Mouse (Mus musculus): ENCODE results near the gene Eif4a3. TPM values are rescaled to one million over a fixed set of nuclear protein-coding genes. Genes with fewer than 3 reads are reported as not detected.

Eif4a3 gene
- polyA plus RNA-seq, 1 experiment from 2014 or later = 463 TPM

GRCm38 (mm10) chr11:119330592-119330991, 30.7 kb upstream of the Eif4a3 start:
- Histone ChIP-seq H3K9ac (ENCODE audit: low read length) (no peak overlapping the region), H3K4me1 (ENCODE audit: control insufficient read depth, insufficient read depth, low read length) (no peaks in the 10 kb centered on the region), H3K27ac (replicated peaks; ENCODE audit: low read depth, low read length) (no peak overlapping the region), H3K9me3 (ENCODE audit: control insufficient read depth, low read length) (no peaks in the 10 kb centered on the region), H3K4me3 (ENCODE audit: low read depth, low read length) (no peak overlapping the region), H3K36me3 (ENCODE audit: control insufficient read depth, insufficient read depth, low read length) (no peaks in the 10 kb centered on the region), H3K4me2 (ENCODE audit: low read depth, severe bottlenecking) (no peak overlapping the region), H3K27me3 (ENCODE audit: control insufficient read depth, insufficient read depth, low read length) (no peaks in the 10 kb centered on the region)
- ATAC-seq (ENCODE audit: insufficient number of reproducible peaks, low FRiP score, low TSS enrichment, low read depth) = 0 out of 2 replicates have a peak, but pooled peaks have one; percentile 21
- DNase-seq (ENCODE audit: low spot score) = no peak
- WGBS = 66% methylated on average over 4 of the region's 4 CpGs

GRCm38 (mm10) chr11:119325068-119325467, 25.2 kb upstream of the Eif4a3 start:
- WGBS = 94% methylated on average over 1 of the region's 1 CpGs
- Histone ChIP-seq H3K4me2 (ENCODE audit: low read depth, severe bottlenecking) (no peak overlapping the region), H3K27me3 (ENCODE audit: control insufficient read depth, insufficient read depth, low read length) (no peaks in the 10 kb centered on the region), H3K4me1 (ENCODE audit: control insufficient read depth, insufficient read depth, low read length) (no peaks in the 10 kb centered on the region), H3K27ac (replicated peaks; ENCODE audit: low read depth, low read length) (no peak overlapping the region), H3K36me3 (ENCODE audit: control insufficient read depth, insufficient read depth, low read length) (no peaks in the 10 kb centered on the region), H3K4me3 (ENCODE audit: low read depth, low read length) (no peak overlapping the region), H3K9ac (ENCODE audit: low read length) (no peak overlapping the region), H3K9me3 (ENCODE audit: control insufficient read depth, low read length) (no peaks in the 10 kb centered on the region)
- DNase-seq (ENCODE audit: low spot score) (no peak), ATAC-seq (ENCODE audit: insufficient number of reproducible peaks, low FRiP score, low TSS enrichment, low read depth) (no peak)

- H3K27ac ChIP-seq (replicated peaks; ENCODE audit: low read depth, low read length) = no peak overlapping the region
- DNase-seq (ENCODE audit: low spot score) = no peak
- no peak overlapping the region for H3K4me2 ChIP-seq (ENCODE audit: low read depth, severe bottlenecking)
- no peaks in the 10 kb centered on the region for H3K9me3 ChIP-seq (ENCODE audit: control insufficient read depth, low read length)
- H3K4me1 ChIP-seq (ENCODE audit: control insufficient read depth, insufficient read depth, low read length) = no peaks in the 10 kb centered on the region
- 80% methylated on average over 13 of the region's 13 CpGs for WGBS
- no peak overlapping the region for H3K9ac ChIP-seq (ENCODE audit: low read length)
- no peaks in the 10 kb centered on the region for H3K36me3 ChIP-seq (ENCODE audit: control insufficient read depth, insufficient read depth, low read length)
- no peaks in the 10 kb centered on the region for H3K27me3 ChIP-seq (ENCODE audit: control insufficient read depth, insufficient read depth, low read length)
- no peak overlapping the region for H3K4me3 ChIP-seq (ENCODE audit: low read depth, low read length)
- ATAC-seq (ENCODE audit: insufficient number of reproducible peaks, low FRiP score, low TSS enrichment, low read depth) = no peak
Measured at GRCm38 (mm10) chr11:119322521-119322920, 22.6 kb upstream of the Eif4a3 start.

- Histone ChIP-seq H3K27ac (replicated peaks; ENCODE audit: low read depth, low read length) (no peak overlapping the region), H3K4me2 (ENCODE audit: low read depth, severe bottlenecking) (no peak overlapping the region), H3K27me3 (ENCODE audit: control insufficient read depth, insufficient read depth, low read length) (no peaks in the 10 kb centered on the region), H3K4me3 (ENCODE audit: low read depth, low read length) (no peak overlapping the region), H3K9ac (ENCODE audit: low read length) (no peak overlapping the region), H3K36me3 (ENCODE audit: control insufficient read depth, insufficient read depth, low read length) (no peaks in the 10 kb centered on the region), H3K9me3 (ENCODE audit: control insufficient read depth, low read length) (no peaks in the 10 kb centered on the region), H3K4me1 (ENCODE audit: control insufficient read depth, insufficient read depth, low read length) (no peaks in the 10 kb centered on the region)
- ATAC-seq (ENCODE audit: insufficient number of reproducible peaks, low FRiP score, low TSS enrichment, low read depth) (no peak), DNase-seq (ENCODE audit: low spot score) (no peak)
- 77% methylated on average over 4 of the region's 4 CpGs for WGBS
Measured at GRCm38 (mm10) chr11:119316720-119317119, 16.8 kb upstream of the Eif4a3 start.

- DNase-seq (ENCODE audit: low spot score) = no peak
- Histone ChIP-seq H3K4me1 (ENCODE audit: control insufficient read depth, insufficient read depth, low read length) (no peaks in the 10 kb centered on the region), H3K36me3 (ENCODE audit: control insufficient read depth, insufficient read depth, low read length) (no peaks in the 10 kb centered on the region), H3K27ac (replicated peaks; ENCODE audit: low read depth, low read length) (no peak overlapping the region), H3K4me2 (ENCODE audit: low read depth, severe bottlenecking) (no peak overlapping the region), H3K9me3 (ENCODE audit: control insufficient read depth, low read length) (no peaks in the 10 kb centered on the region), H3K27me3 (ENCODE audit: control insufficient read depth, insufficient read depth, low read length) (no peaks in the 10 kb centered on the region), H3K9ac (ENCODE audit: low read length) (no peak overlapping the region), H3K4me3 (ENCODE audit: low read depth, low read length) (no peak overlapping the region)
- WGBS = 79% methylated on average over 17 of the region's 17 CpGs
- no peak for ATAC-seq (ENCODE audit: insufficient number of reproducible peaks, low FRiP score, low TSS enrichment, low read depth)
Measured at GRCm38 (mm10) chr11:119314252-119314936, 14.5 kb upstream of the Eif4a3 start.

- H3K4me3 ChIP-seq (ENCODE audit: low read depth, low read length) = no peak overlapping the region
- H3K4me1 ChIP-seq (ENCODE audit: control insufficient read depth, insufficient read depth, low read length) = peaks cover 7% of the 10 kb centered on the region
- H3K36me3 ChIP-seq (ENCODE audit: control insufficient read depth, insufficient read depth, low read length) = no peaks in the 10 kb centered on the region
- H3K9ac ChIP-seq (ENCODE audit: low read length) = no peak overlapping the region
- H3K27me3 ChIP-seq (ENCODE audit: control insufficient read depth, insufficient read depth, low read length) = no peaks in the 10 kb centered on the region
- DNase-seq (ENCODE audit: low spot score) (no peak), ATAC-seq (ENCODE audit: insufficient number of reproducible peaks, low FRiP score, low TSS enrichment, low read depth) (no peak)
- WGBS = 11% methylated on average over 10 of the region's 10 CpGs
- no peak overlapping the region for H3K27ac ChIP-seq (replicated peaks; ENCODE audit: low read depth, low read length)
- no peaks in the 10 kb centered on the region for H3K9me3 ChIP-seq (ENCODE audit: control insufficient read depth, low read length)
- H3K4me2 ChIP-seq (ENCODE audit: low read depth, severe bottlenecking) = no peak overlapping the region
Measured at GRCm38 (mm10) chr11:119310621-119311020, 10.7 kb upstream of the Eif4a3 start.

GRCm38 (mm10) chr11:119307916-119308315, 8.0 kb upstream of the Eif4a3 start:
- Histone ChIP-seq H3K9ac (ENCODE audit: low read length) (no peak overlapping the region), H3K27me3 (ENCODE audit: control insufficient read depth, insufficient read depth, low read length) (peaks cover 2% of the 10 kb centered on the region; the same call in 1 of the 2 replicates), H3K4me2 (ENCODE audit: low read depth, severe bottlenecking) (peak overlapping the region; percentile 0; the same call in 1 of the 2 replicates), H3K4me1 (ENCODE audit: control insufficient read depth, insufficient read depth, low read length) (peaks cover 7% of the 10 kb centered on the region), H3K4me3 (ENCODE audit: low read depth, low read length) (no peak overlapping the region), H3K27ac (replicated peaks; ENCODE audit: low read depth, low read length) (no peak overlapping the region), H3K9me3 (ENCODE audit: control insufficient read depth, low read length) (no peaks in the 10 kb centered on the region), H3K36me3 (ENCODE audit: control insufficient read depth, insufficient read depth, low read length) (no peaks in the 10 kb centered on the region)
- WGBS = 13% methylated on average over 11 of the region's 11 CpGs
- no peak for ATAC-seq (ENCODE audit: insufficient number of reproducible peaks, low FRiP score, low TSS enrichment, low read depth)
- DNase-seq (ENCODE audit: low spot score) = peak; percentile 58

- H3K4me3 ChIP-seq (ENCODE audit: low read depth, low read length) = no peak within 1 kb of the TSS
- H3K9me3 ChIP-seq (ENCODE audit: control insufficient read depth, low read length) = no peaks in the 10 kb centered on the region
- WGBS = 38% methylated on average over 1 of the region's 1 CpGs
Measured at GRCm38 (mm10) chr11:119307658-119307867, 7.7 kb upstream of the Eif4a3 start, which contains the start of gene Card14. Card14 (plus strand) TSS chr11:119307768.

More at GRCm38 (mm10) chr11:119307658-119307867, 7.7 kb upstream of the Eif4a3 start, which contains the start of gene Card14:
- Histone ChIP-seq H3K4me1 (ENCODE audit: control insufficient read depth, insufficient read depth, low read length) (peaks cover 7% of the 10 kb centered on the region), H3K27me3 (ENCODE audit: control insufficient read depth, insufficient read depth, low read length) (peaks cover 2% of the 10 kb centered on the region; the same call in 1 of the 2 replicates), H3K27ac (replicated peaks; ENCODE audit: low read depth, low read length) (no peak within 1 kb of the TSS), H3K9ac (ENCODE audit: low read length) (no peak within 1 kb of the TSS), H3K4me2 (ENCODE audit: low read depth, severe bottlenecking) (peak within 1 kb of the TSS; percentile 0; the same call in 1 of the 2 replicates), H3K36me3 (ENCODE audit: control insufficient read depth, insufficient read depth, low read length) (no peaks in the 10 kb centered on the region)
- no peak for DNase-seq (ENCODE audit: low spot score)
- ATAC-seq (ENCODE audit: insufficient number of reproducible peaks, low FRiP score, low TSS enrichment, low read depth) = no peak
